Mouse (Mus musculus): ENCODE data around the gene Wrap73. TPM values are rescaled to one million over a fixed set of nuclear protein-coding genes. Genes with fewer than 3 reads are reported as not detected.

The Wrap73 gene
- total RNA-seq, 1 experiment from 2014 or later = 21.1 TPM

DNA sequence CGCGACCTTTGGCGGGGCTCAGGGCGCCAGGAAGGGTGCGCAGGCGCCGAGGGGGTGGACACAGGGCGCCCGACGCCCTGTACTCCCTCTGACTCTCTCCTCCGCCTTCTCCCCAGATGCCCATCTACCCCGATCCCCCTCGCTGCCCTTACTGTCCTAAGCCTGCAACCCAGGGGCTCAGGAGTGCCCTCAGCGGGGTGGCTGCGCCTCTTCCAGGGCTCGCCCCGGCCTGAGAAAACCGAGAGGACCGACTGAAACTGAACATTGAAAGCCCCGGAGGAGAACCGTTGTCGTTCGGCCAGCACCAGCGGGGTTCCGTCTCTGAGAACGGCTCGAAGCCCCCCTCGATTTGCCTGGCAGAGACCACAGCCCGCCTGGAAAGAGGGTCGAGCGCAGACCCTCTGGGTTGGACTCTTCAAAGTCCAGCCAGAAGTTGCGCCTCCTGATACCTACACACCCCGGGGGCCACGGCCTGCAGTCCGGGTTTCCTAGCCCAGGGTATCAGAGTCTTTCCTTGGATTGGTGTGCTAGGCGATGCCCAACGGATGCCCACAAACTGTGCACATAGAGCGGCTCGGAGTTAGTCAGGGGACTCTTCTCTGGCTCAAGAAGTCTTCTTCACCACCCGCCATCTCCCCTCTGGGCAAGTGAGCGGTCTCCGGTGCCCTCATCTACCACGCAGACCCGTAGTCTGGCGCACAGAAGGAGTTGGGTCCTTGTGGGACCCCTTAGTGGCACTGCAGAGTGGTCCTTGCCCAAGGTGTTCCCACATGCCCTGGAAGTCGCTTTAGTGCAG, 1.8 kb upstream of the Wrap73 start:
- no peak for DNase-seq

DNA sequence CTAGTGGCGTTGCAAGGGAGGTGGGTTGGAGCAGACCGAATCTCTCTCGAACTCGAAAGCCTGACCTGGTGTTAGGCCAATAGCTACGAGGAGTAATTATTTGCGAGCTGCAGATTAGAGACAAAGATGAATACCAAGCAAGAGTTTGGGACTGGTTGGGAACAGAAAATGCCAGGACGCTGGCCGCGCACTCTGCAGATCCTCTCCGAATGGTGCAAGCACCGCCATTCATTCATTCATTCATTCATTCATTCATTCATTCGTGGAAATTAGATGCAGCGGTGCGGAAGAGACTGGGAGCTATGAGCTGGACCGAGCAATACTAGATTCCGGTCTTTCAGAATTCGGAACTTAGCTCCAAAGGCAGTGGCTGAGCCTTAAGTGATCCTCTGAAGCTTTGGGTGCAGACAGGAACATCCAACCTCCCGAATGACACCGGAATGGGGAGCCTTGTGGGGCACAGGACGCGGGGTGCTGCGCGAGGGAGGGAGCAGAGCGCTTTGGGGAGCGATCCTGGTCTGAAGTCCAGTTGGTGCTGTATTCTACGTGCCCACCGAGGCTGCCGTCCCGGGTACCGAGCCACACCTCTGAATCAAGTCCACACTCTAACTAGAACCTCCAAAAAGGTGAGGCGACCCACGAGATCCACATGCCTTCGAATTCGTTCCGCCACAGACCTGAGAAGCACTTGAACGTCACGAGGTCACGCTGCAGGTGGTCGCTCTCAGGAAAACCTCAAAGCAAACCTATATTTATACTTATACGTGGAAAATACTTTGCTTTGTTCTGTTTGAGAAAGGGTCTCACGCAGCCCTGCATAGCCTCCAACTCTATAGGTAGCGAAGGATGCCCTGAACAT, 934 bp upstream of the Wrap73 start:
- DNase-seq = no peak

DNA sequence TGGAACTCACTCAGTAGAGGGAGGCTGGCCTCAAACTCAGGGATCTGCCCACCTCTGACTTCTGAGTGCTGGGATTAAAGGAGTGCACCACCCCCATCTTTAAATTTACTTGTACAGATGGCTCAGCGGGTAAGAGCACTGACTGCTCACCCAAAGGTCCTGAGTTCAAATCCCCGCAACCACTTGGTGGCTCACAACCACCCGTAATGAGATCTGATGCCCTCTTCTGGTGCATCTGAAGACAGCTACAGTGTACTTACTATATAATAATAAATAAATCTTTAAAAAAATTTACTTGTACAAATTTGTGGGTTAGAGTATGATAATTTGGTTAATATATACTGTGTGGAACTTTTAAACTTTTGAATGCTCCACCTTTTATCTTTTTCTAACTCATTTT, 2.5 kb downstream of the Wrap73 start:
- DNase-seq = no peak

DNA sequence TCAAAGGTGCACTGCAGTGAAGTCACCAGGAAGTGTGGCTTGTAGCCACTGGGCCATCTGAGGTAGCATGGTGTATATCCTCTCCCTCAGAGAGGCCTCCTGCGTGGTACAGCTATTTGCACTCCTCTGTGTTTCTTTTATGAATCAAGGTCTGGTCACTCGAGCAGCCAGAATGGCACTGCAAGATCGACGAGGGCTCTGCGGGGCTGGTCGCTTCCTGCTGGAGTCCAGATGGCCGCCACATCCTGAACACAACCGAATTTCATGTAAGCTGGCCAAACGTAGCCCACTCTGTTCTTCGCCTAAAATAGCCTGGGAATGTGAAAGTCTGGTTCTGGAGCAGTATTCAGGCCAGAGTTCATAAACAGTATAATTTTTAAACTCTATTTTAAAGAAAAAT, 4.2 kb downstream of the Wrap73 start:
- no peak for DNase-seq

GRCm38 (mm10) chr4:154154104-154154503, 11.9 kb downstream of the Wrap73 start:
- no peak for DNase-seq

- no peak for DNase-seq
Measured at GRCm38 (mm10) chr4:154156050-154156449, 13.9 kb downstream of the Wrap73 start.

- no peak for DNase-seq
Measured at GRCm38 (mm10) chr4:154157970-154158662, 15.9 kb downstream of the Wrap73 start.

DNA sequence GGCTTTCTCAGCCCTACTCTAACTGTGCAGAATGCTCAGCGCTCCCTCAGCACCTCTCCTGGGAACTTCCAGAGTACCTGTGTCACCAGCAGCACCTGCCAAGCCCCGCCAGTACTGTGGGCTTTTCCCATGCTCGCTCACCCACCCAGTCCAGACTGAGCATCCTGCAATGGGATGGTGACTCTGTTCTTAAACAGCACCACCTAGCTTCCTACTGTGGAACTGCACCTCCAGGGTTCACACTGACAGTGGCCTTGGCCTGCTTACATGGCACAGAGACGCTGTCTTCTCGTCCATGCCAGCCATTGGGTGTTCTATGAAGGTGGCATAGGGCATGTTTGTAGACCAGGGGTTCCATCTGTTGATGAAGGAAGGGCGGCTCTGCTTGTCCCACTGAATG, 16.8 kb downstream of the Wrap73 start:
- DNase-seq = peak; percentile 74

DNA sequence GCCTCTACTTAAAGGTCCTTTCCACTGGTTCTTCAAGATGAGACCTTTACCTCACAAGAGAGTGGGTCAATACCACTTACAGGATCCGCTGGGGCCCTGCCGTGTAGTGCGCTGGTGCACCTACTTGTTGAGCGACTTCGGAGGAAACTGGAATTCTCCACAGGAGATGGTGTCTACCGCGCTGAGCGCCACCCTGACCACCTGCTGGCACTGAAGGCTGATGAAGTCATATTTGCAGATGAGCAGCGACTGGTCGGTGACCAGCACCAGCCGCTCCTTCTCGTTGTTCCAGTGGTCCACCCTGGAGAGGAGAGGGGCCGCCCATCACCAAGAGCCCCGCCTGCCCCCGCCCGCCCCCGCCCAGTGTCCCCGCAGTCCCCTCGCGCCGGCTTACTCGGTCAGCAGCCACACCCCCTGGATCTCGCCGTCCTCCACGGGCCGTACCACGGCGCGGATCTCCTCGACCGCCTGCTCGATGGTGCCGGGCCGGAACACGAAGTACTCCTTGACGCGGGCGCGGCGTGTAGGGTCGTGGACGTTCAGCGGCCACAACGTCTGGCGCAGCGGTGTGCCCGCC, 17.9 kb downstream of the Wrap73 start:
- no peak for DNase-seq

- peak; percentile 97 for DNase-seq
Measured at GRCm38 (mm10) chr4:154160538-154161390, 18.6 kb downstream of the Wrap73 start, which contains the start of gene Tprgl. Gene Tprgl, minus strand, starts transcription at chr4:154160666.

GRCm38 (mm10) chr4:154163296-154163695, 21.1 kb downstream of the Wrap73 start:
- peak; percentile 71 for DNase-seq

GRCm38 (mm10) chr4:154167053-154167452, 24.9 kb downstream of the Wrap73 start:
- peak; percentile 76 for DNase-seq

DNA sequence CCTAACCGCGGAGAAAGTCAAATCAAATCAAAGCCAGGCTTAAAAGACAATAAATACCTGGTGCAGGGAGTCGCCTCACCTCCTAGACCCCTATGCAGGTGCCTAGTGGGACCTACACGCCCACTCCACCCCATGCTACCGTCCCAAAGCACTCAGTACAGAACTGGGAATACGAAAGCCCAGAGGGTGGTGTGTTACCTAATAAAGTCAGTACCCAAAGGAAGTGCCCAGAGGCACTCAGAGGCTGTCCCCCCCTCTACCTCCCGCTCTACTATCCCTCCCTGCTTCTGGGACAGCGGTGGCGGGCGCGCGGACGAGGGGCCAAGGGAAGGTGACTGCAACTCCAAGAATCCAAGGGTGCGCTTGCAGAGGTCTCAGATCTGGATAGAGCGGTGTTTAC, 27.8 kb downstream of the Wrap73 start:
- DNase-seq = no peak

- no peak for DNase-seq
Measured at GRCm38 (mm10) chr4:154170506-154171150, 28.5 kb downstream of the Wrap73 start, which contains the start of gene Megf6. Gene Megf6, plus strand, starts transcription at chr4:154170730.

DNA sequence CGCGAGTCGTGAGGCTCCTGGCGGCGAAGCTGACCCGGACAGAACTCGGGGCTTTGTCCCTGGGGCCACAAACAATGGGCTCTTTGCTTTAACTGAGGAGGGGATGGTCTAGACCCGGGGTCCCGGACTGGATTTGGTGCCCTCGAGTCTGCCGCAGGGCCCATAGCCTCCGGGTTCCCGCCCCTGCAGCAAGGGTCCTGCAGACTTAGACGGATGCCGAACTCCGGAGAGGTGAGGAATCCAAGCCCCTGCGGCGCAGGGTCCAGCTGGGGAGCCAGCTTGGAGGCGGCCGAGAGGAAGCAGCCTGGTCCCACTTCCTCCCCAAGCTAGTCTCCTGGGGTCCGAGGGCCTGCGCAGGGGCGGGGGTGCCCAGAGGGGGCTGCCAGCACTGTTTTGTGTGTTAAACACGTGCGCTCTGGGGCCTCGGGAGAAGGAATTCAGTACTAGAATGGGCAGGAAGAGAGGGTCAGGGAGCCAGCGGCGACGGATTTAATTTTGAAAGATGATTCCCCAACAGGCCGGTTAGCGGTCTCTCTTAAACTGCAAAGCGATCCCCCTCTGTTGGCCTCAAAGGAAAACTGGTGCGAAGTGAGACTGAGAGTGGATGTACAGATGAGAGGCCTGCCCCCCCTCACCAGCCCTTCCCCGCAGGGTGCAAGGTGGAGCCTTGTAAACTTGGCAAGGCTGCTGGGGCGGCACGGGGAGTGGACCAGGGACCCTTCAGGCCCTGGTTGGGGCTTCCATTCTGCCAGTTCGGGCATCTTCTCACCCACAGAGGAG, 29.2 kb downstream of the Wrap73 start:
- no peak for DNase-seq

GRCm38 (mm10) chr4:154171931-154172604, 29.9 kb downstream of the Wrap73 start:
- no peak for DNase-seq

DNA sequence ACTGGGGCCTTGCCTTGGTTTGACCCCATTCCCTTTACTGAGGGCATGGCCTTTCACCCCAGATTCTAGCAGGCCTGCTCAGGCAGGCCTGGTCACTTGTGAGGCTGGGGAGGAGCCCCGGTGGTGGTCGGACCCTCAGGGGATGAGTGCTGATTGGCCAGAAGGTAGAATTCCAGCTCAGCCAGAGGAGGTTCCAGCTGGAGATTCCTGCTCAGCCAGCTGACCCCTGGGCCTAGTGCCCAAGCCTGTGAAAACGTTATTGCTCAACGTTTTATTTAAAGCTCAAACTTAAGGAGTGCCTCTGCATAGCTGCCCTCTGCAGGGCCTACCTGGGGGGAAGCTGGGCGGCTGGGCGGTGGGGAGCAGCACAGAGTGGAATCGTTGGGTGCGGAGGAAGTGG, 35.1 kb downstream of the Wrap73 start:
- DNase-seq = no peak

GRCm38 (mm10) chr4:154181001-154181400, 38.8 kb downstream of the Wrap73 start:
- no peak for DNase-seq

DNA sequence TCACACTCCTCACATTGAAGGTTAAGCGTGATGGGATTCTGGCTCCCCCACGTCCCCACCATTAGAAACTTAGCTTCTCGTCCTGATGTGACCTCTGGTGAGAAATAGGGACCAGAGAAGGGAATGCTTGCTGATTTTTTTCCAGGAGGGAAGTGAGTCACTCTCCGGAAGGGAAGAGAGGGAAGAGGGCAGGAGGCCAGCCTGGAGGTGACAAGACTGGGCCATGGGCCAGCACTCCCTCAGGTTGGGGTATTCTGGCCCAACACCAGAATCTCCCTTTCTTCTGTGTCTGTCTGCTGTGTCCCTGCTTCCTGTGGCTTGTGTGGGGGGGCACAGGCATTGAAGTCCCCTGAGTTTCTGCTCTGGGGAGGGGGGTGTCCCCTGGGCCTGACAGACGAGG, 41.4 kb downstream of the Wrap73 start:
- peak; percentile 28 for DNase-seq
